Mouse (Mus musculus): ENCODE data around the gene Arrb2.
"Not testable (repeated sequence)": the region's sequence is repeated elsewhere in the genome, so short reads cannot be mapped to it uniquely, and the experiment has no call there.

Arrb2 gene

DNA sequence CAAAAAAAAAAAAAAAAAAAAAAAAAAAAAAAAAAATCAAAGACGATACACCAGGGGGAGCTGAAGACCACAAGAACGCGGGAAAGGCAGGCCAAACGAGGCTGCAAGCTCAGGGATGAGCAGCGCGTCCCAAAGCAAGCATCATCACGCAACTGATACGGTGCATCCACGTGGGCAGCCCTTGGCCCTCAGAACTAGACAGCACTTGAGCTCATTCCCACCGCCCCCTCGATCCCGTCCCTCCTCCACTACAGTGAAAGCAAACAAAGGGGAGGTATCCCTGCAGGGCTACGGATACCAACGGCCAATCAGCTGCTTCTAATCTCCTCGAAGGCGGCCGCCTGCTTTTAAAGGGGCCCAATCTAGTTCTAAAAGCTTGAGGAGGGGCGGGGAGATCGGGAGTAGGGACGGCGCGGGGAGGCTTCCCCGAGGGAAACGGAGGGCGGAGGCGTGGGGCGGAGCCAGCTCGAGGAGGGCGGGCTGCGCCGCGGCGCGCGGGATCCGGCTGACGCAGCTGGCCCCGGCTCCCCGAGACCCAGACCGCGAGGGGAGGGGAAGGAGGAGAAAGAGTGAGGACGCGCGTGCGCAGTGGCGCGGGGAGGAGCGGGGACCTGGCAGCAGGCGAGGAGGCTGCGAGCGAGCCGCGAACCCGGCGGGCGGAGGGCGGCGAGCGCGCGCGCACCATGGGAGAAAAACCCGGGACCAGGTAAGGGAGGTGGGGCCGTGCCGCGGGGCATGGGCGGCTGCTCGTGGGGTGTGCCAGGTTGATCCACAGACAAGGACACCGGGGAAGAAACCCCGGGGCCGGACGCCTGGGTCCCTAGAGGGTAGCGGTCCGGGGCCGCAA, at the start of gene Arrb2:
Gene Arrb2 (plus strand): TSS at position 588 of the 847 bp plus-strand sequence.
- in situ Hi-C loops (cut with MboI; ENCODE audit: low pct_unique_long_range_greater_than_20kb in 1 of 2, low sequenced_read_pairs in 2 of 2, unreplicated experiment in 1 of 2): no loop called here

- in situ Hi-C loops (cut with MboI; ENCODE audit: low pct_unique_long_range_greater_than_20kb in 1 of 2, low sequenced_read_pairs in 2 of 2, unreplicated experiment in 1 of 2): no loop called here
Observed at GRCm38 (mm10) chr11:70384136-70384535, 48.3 kb upstream of the Arrb2 start.

DNA sequence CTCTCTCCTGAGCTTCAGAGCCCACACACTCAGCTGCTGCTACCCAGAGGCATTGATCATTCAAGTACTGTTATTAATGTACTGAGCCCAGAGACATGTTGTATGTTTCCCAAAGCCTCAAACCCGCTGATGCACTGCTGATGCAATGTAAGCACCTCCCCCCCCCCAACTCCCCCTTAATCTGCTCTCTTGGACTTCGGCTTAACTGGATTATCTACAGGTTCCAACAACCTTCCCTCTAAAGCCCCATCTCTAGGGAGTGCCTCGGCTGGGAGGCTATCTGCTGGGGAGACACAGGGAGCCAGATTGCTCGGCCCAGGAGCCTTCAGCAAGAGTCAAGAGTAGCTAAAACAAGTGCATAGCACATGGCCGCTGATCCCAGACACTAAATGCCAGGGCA, 45.0 kb upstream of the Arrb2 start:
- in situ Hi-C loops (cut with MboI; ENCODE audit: low pct_unique_long_range_greater_than_20kb in 1 of 2, low sequenced_read_pairs in 2 of 2, unreplicated experiment in 1 of 2): no loop called here

DNA sequence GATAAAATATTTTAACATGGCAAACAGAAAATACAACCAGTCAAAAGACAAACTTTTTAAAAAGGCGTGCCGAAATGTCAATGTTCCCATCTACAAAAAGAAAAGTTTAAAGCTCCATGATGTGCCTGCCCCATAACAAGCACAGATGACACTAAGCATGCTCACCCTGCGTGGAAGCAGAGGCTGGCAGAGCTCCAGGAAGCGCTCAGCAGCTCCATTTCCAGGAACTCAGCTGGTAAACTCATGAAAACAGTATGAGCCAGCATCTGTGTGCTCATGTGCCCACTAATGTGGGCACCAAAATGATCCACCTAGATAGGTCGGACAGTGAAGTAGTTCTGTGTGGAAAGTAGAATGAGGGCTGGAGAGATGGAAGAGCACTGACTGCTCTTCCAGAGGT, 43.0 kb upstream of the Arrb2 start:
- in situ Hi-C loops (cut with MboI; ENCODE audit: low pct_unique_long_range_greater_than_20kb in 1 of 2, low sequenced_read_pairs in 2 of 2, unreplicated experiment in 1 of 2): no loop called here

DNA sequence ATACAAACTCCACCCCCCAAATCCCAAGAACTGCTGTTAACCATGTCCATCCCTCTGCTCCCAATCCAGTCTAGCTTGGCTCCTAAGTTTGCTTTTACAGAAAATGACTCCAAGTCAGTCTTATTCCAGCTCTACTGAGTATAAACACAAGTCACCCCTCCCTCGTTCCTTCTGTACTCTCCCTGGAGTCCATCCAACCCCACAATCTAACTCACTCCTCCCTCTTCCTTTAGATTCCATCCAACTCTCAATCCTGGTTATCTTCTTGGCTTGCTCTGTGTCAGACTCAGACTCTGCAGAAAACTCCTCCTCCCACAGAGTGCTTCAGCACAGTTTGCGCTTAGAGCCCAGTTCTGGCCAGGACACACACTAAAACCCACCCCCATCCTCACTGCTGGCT, 28.8 kb upstream of the Arrb2 start:
- in situ Hi-C loops (cut with MboI; ENCODE audit: low pct_unique_long_range_greater_than_20kb in 1 of 2, low sequenced_read_pairs in 2 of 2, unreplicated experiment in 1 of 2): loop anchor here in 1 of 2 experiments (25.0 kb wide), 1 partner anchor 209 kb away; the partner anchor contains the start of genes 4930544D05Rik and Chrne

GRCm38 (mm10) chr11:70409594-70410296, 22.7 kb upstream of the Arrb2 start, which contains the start of gene Pelp1:
TSS of gene Pelp1 (minus strand) at chr11:70410031.
- in situ Hi-C loops (cut with MboI; ENCODE audit: low pct_unique_long_range_greater_than_20kb in 1 of 2, low sequenced_read_pairs in 2 of 2, unreplicated experiment in 1 of 2): loop anchor here (10.0 to 25.0 kb wide), 2 partner anchors 203 to 205 kb away; partner anchors contain the start of genes 4930544D05Rik (in 2 of the 2) and Chrne (in 2 of the 2)

- in situ Hi-C loops (cut with MboI; ENCODE audit: low pct_unique_long_range_greater_than_20kb in 1 of 2, low sequenced_read_pairs in 2 of 2, unreplicated experiment in 1 of 2): loop anchor here (10.0 to 25.0 kb wide), 2 partner anchors 202 to 205 kb away; partner anchors contain the start of genes 4930544D05Rik (in 2 of the 2) and Chrne (in 2 of the 2)
Observed at GRCm38 (mm10) chr11:70410297-70410643, 22.2 kb upstream of the Arrb2 start.

- in situ Hi-C loops (cut with MboI; ENCODE audit: low pct_unique_long_range_greater_than_20kb in 1 of 2, low sequenced_read_pairs in 2 of 2, unreplicated experiment in 1 of 2): loop anchor here (10.0 to 25.0 kb wide), 2 partner anchors 200 to 202 kb away; partner anchors contain the start of genes 4930544D05Rik (in 2 of the 2) and Chrne (in 2 of the 2)
Observed at GRCm38 (mm10) chr11:70412591-70412990, 19.8 kb upstream of the Arrb2 start.

- in situ Hi-C loops (cut with MboI; ENCODE audit: low pct_unique_long_range_greater_than_20kb in 1 of 2, low sequenced_read_pairs in 2 of 2, unreplicated experiment in 1 of 2): loop anchor here (10.0 to 25.0 kb wide), 2 partner anchors 198 to 201 kb away; partner anchors contain the start of genes 4930544D05Rik (in 2 of the 2) and Chrne (in 2 of the 2)
Observed at GRCm38 (mm10) chr11:70413961-70414360, 18.5 kb upstream of the Arrb2 start.

GRCm38 (mm10) chr11:70418199-70418598, 14.2 kb upstream of the Arrb2 start:
- in situ Hi-C loops (cut with MboI; ENCODE audit: low pct_unique_long_range_greater_than_20kb in 1 of 2, low sequenced_read_pairs in 2 of 2, unreplicated experiment in 1 of 2): loop anchor here (5.0 to 25.0 kb wide), 3 partner anchors 84 to 197 kb away; partner anchors contain the start of genes 4930544D05Rik (in 2 of the 2) and Chrne (in 2 of the 2)

- in situ Hi-C loops (cut with MboI; ENCODE audit: low pct_unique_long_range_greater_than_20kb in 1 of 2, low sequenced_read_pairs in 2 of 2, unreplicated experiment in 1 of 2): loop anchor here (5.0 to 25.0 kb wide), 3 partner anchors 83 to 195 kb away; partner anchors contain the start of genes 4930544D05Rik (in 2 of the 2) and Chrne (in 2 of the 2)
Observed at GRCm38 (mm10) chr11:70419486-70419885, 12.9 kb upstream of the Arrb2 start.

- in situ Hi-C loops (cut with MboI; ENCODE audit: low pct_unique_long_range_greater_than_20kb in 1 of 2, low sequenced_read_pairs in 2 of 2, unreplicated experiment in 1 of 2): not testable (repeated sequence)
Observed at GRCm38 (mm10) chr11:70426598-70426997, 5.8 kb upstream of the Arrb2 start.

GRCm38 (mm10) chr11:70431574-70431973, 861 bp upstream of the Arrb2 start:
- in situ Hi-C loops (cut with MboI; ENCODE audit: low pct_unique_long_range_greater_than_20kb in 1 of 2, low sequenced_read_pairs in 2 of 2, unreplicated experiment in 1 of 2): no loop called here

DNA sequence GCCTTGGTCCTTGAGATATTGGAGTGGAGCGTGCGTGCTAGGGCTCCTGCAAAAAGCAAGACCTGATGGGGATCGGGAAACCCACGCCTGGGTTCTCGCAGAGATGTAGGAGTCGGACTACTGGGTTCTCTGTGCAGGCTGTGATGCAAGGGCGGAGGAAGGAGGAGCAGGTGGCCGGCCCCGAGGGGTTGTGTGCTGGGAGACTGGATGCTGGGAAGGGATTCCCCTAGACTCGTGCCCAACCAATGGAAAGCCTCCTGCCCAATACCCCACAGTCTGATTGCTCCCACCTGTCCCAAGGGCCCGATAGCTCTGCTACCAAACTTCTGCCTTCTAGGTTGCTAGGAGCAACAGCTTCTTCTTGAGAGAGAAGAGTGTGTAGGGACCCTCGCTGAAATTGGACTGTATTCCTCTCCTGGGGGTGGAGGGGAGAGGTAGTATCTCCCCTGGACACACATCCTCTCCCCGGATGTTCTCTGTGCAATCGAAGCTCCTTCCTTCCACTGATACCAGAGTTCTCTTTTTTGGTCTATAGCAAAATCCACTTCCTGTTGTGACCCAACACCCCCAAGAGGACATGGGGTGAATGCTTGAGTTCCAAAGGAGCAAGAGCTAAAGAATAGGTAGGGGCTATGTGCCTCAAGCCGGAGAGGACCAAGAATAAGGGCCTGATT, 597 bp downstream of the Arrb2 start:
- in situ Hi-C loops (cut with MboI; ENCODE audit: low pct_unique_long_range_greater_than_20kb in 1 of 2, low sequenced_read_pairs in 2 of 2, unreplicated experiment in 1 of 2): no loop called here

GRCm38 (mm10) chr11:70433569-70433943, 1.1 kb downstream of the Arrb2 start:
- in situ Hi-C loops (cut with MboI; ENCODE audit: low pct_unique_long_range_greater_than_20kb in 1 of 2, low sequenced_read_pairs in 2 of 2, unreplicated experiment in 1 of 2): no loop called here

DNA sequence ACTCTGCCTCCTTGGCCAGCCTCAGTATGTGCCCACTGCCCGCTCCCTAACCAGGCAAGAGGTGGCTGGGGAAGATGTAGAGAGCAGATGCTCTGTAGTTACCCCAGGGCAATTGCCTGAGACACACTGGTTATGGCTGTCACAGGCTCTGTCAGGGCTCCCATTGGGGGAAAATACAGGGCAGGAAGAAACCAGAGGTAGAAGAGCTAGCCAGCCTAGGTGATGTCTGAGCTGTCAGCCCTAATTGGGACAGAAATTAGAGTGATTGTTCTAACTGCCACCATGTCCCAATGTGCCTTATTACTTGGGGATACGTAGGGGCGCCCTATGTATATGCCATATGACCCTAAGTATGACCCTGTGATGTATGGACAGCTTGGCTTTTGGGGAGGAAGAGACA, 1.5 kb downstream of the Arrb2 start:
- in situ Hi-C loops (cut with MboI; ENCODE audit: low pct_unique_long_range_greater_than_20kb in 1 of 2, low sequenced_read_pairs in 2 of 2, unreplicated experiment in 1 of 2): no loop called here

DNA sequence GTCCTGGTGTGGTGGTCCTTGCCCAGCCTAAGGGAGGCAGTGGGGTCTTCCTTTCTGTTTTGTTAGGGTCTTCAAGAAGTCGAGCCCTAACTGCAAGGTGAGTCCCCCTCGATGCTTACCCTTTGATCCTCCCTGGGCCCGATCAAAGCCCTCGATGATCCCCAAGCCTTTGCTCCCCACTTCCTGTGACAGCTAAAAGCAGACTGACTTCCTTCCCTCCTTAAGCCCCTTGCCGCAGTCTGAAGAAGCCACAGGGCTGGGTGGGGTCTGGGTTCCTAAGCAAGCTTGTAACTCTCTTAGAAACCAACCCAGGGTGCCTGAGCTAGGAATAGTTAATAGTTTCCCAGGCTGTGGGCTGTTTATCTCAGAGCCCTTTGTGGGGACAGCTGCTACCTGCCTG, 3.0 kb downstream of the Arrb2 start:
- in situ Hi-C loops (cut with MboI; ENCODE audit: low pct_unique_long_range_greater_than_20kb in 1 of 2, low sequenced_read_pairs in 2 of 2, unreplicated experiment in 1 of 2): no loop called here

DNA sequence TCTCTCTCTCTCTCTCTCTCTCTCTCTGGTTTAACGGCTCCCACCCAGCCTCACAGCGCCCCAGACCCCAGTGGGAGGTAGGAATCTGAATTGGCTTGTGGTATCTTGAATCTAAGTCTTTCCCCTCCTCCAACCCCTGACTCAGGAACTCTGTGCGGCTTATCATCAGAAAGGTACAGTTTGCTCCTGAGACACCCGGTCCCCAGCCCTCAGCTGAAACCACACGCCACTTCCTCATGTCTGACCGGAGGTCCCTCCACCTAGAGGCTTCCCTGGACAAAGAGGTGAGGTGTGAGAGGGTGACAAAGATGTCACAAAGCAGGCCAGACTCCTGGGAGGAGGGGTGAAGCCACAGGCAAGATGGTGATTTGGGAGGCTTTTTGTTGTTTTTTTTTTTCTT, 5.0 kb downstream of the Arrb2 start:
- in situ Hi-C loops (cut with MboI; ENCODE audit: low pct_unique_long_range_greater_than_20kb in 1 of 2, low sequenced_read_pairs in 2 of 2, unreplicated experiment in 1 of 2): no loop called here
